Mouse (Mus musculus) intestine, embryonic 14.5 days (tissue): ENCODE results near the gene Ndc1. TPM values are rescaled to one million over a fixed set of nuclear protein-coding genes. Genes with fewer than 3 reads are reported as not detected.
A peak's percentile ranks its signal among the peaks of the same experiment; 100 is the strongest.

Experiments
- ATAC-seq: fragments of 200-750 bp; cut with Nextera tagmentation; replicated peaks from 2 replicates; pipeline ENCODE4 v1.8.0; 2017; ENCODE audit warnings: low read depth, moderate number of reproducible peaks, moderate TSS enrichment, moderate library complexity; ENCODE audit not compliant: low FRiP score, low TSS enrichment
- DNase-seq: peaks from one replicate; pipeline ENCODE4 v3.0.0-alpha.2; 2018; ENCODE audit warnings: low spot score
- H3K27ac ChIP-seq: fragments of 300-500 bp; sonication (generic); 2 replicates; pipeline ENCODE4 v1.5.1; 2014; ENCODE audit warnings: low read depth, mild to moderate bottlenecking, control low read depth
- H3K27me3 ChIP-seq: fragments of 300-500 bp; sonication (generic); replicated peaks from 2 replicates; pipeline ENCODE4 v1.6.1; 2014; ENCODE audit warnings: low read length, control low read depth; ENCODE audit not compliant: control insufficient read depth, insufficient read depth
- H3K36me3 ChIP-seq: fragments of 300-500 bp; sonication (generic); 2 replicates; pipeline ENCODE4 v1.6.1; 2014; ENCODE audit warnings: low read length, control low read depth; ENCODE audit not compliant: control insufficient read depth, insufficient read depth
- H3K4me1 ChIP-seq: fragments of 300-500 bp; sonication (generic); replicated peaks from 2 replicates; pipeline ENCODE4 v1.6.1; 2014; ENCODE audit warnings: low read length, control low read depth, mixed read lengths; ENCODE audit not compliant: control insufficient read depth, insufficient read depth
- H3K4me2 ChIP-seq: fragments of 300-500 bp; sonication (generic); 2 replicates; pipeline ENCODE4 v1.6.1; 2014; ENCODE audit warnings: low read length
- H3K4me3 ChIP-seq: fragments of 300-500 bp; sonication (generic); 2 replicates; pipeline ENCODE4 v1.5.1; 2014; ENCODE audit warnings: low read depth, low read length, control low read depth, mixed read lengths
- H3K9ac ChIP-seq: fragments of 300-500 bp; sonication (generic); 2 replicates; pipeline ENCODE4 v1.6.1; 2014; ENCODE audit warnings: mild to moderate bottlenecking, low read length
- H3K9me3 ChIP-seq: fragments of 300-500 bp; sonication (generic); 2 replicates; pipeline ENCODE4 v1.6.1; 2016; ENCODE audit warnings: low read length, control low read depth; ENCODE audit not compliant: control insufficient read depth
- WGBS: fragments of 180-500 bp; shearing (Covaris S2); extraction: QIAGEN DNeasy Blood & Tissue Kit; methylation state at CpG from one replicate; pipeline ENCODE4 v1.1.7; 2014; 5-methylcytosine and 5-hydroxymethylcytosine counted together
- microRNA-seq: library from miRNA; unstranded; fragments of <30 nt; microRNA quantifications from one replicate; pipeline ENCODE4, GENCODE M21; 2016
- polyA plus RNA-seq: library from polyadenylated mRNA; unstranded; fragments of >200 nt; fragmentation: Nextera tagmentation; extraction: Ambion mirVana; gene quantifications from 2 replicates; pipeline ENCODE4 v1.2.1, GENCODE M21; 2014

Gene Ndc1
- polyA plus RNA-seq, 1 experiment from 2014 or later, result 41.2 TPM

GRCm38 (mm10) chr4:107453141-107453984 lies 85.8 kb downstream of the Ndc1 start:
- peak; percentile 96 for DNase-seq
- H3K4me1 ChIP-seq, result no peaks in the 10 kb centered on the region
- no peak overlapping the region for H3K27ac ChIP-seq
- H3K4me2 ChIP-seq, result no peak overlapping the region
- no peaks in the 10 kb centered on the region for H3K27me3 ChIP-seq
- no peak overlapping the region for H3K4me3 ChIP-seq
- H3K9me3 ChIP-seq, result no peaks in the 10 kb centered on the region
- ATAC-seq, result peak; percentile 26; the same call in 1 of the 2 replicates
- WGBS, result 67% methylated on average over 16 of the region's 16 CpGs
- H3K36me3 ChIP-seq, result no peaks in the 10 kb centered on the region
- no peak overlapping the region for H3K9ac ChIP-seq

- 55% methylated on average over 12 of the region's 12 CpGs for WGBS
- ATAC-seq (no peak), DNase-seq (no peak)
- Histone ChIP-seq H3K36me3 (no peaks in the 10 kb centered on the region), H3K4me2 (no peak overlapping the region), H3K9me3 (no peaks in the 10 kb centered on the region), H3K9ac (no peak overlapping the region), H3K4me3 (no peak overlapping the region), H3K4me1 (no peaks in the 10 kb centered on the region), H3K27me3 (no peaks in the 10 kb centered on the region), H3K27ac (no peak overlapping the region)
These were observed 90.0 kb downstream of the Ndc1 start for GRCm38 (mm10) chr4:107457602-107458001.

DNA sequence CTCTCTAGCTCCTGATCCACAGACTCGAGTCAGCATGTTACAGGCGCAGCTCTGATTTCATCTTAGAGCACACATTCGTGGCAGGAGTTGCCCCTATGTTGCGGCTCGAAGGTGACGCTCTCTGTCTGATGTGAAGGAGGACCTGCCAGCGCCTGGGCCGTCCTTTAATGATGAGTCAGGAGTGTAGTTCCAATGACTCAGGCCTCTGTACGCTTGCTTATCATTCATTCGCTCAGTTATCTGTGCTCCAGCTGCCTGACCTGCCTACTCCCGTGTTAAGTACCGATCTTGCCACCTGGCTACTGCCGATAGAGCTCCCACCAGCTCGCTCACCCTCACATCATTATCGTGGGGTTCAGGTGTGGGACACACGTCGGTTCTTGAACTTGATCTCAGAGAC lies 91.3 kb downstream of the Ndc1 start:
- no peak for ATAC-seq
- H3K27ac ChIP-seq, result no peak overlapping the region
- no peak for DNase-seq
- H3K4me1 ChIP-seq, result no peaks in the 10 kb centered on the region
- H3K4me2 ChIP-seq, result no peak overlapping the region
- H3K9me3 ChIP-seq, result no peaks in the 10 kb centered on the region
- 80% methylated on average over 17 of the region's 17 CpGs for WGBS
- no peak overlapping the region for H3K4me3 ChIP-seq
- no peaks in the 10 kb centered on the region for H3K27me3 ChIP-seq
- H3K36me3 ChIP-seq, result no peaks in the 10 kb centered on the region
- H3K9ac ChIP-seq, result no peak overlapping the region

- Histone ChIP-seq H3K9me3 (no peaks in the 10 kb centered on the region), H3K4me1 (no peaks in the 10 kb centered on the region), H3K27ac (no peak overlapping the region), H3K27me3 (no peaks in the 10 kb centered on the region), H3K4me3 (no peak overlapping the region), H3K9ac (no peak overlapping the region), H3K36me3 (no peaks in the 10 kb centered on the region), H3K4me2 (no peak overlapping the region)
- no peak for DNase-seq
- 89% methylated on average over 2 of the region's 2 CpGs for WGBS
- no peak for ATAC-seq
These were observed 91.9 kb downstream of the Ndc1 start for GRCm38 (mm10) chr4:107459461-107459860.

DNA sequence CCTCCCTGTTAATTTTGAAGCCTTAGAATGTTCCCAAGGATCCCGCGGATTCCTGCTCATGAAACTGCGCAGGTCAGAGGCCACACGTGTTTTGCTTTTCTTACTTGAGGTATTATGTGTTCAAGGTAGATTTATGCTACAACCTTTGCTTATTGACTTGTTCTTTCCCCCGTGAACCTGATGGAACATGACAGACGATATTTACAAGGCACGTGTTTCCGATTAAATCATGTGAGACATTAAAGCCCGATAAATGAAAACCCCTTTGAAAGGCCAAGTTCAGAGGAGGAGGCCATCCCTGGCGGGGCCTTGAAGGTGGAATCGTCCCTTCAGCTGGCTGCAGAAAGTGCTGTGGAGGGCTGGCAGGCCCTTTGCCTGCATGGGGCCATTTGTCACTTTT lies 92.9 kb downstream of the Ndc1 start:
- Histone ChIP-seq H3K9ac (no peak overlapping the region), H3K27me3 (no peaks in the 10 kb centered on the region), H3K36me3 (no peaks in the 10 kb centered on the region), H3K4me3 (no peak overlapping the region), H3K4me2 (no peak overlapping the region), H3K9me3 (no peaks in the 10 kb centered on the region), H3K4me1 (no peaks in the 10 kb centered on the region), H3K27ac (no peak overlapping the region)
- WGBS, result 73% methylated on average over 11 of the region's 11 CpGs
- DNase-seq, result no peak
- no peak for ATAC-seq

Small RNA genes lying within 50 kb of the gene (microRNA-seq; reads per million reads assigned to microRNA genes)
- not detected for gene Gm24804

Other genes starting within 250 kb of the Ndc1 start
- 346 and 367 TPM in 2 replicates for gene Tmem59, start 189.4 kb upstream of the Ndc1 start, polyA plus RNA-seq
- 18.0 and 18.9 TPM in 2 replicates for gene Tceanc2, start 188.7 kb upstream of the Ndc1 start, polyA plus RNA-seq
- gene Ldlrad1, start 158.6 kb upstream of the Ndc1 start, polyA plus RNA-seq, result not detected in 2 replicates
- gene Lrrc42, start 114.3 kb upstream of the Ndc1 start, polyA plus RNA-seq, result 62.7 and 65.8 TPM in 2 replicates
- 31.1 and 39.1 TPM in 2 replicates for gene Hspb11, start 114.2 kb upstream of the Ndc1 start, polyA plus RNA-seq
- 0.14 and 0.20 TPM in 2 replicates for gene Dio1, start 60.6 kb upstream of the Ndc1 start, polyA plus RNA-seq
- 54.3 and 60.2 TPM in 2 replicates for gene Yipf1, start 53.4 kb upstream of the Ndc1 start, polyA plus RNA-seq
- gene Glis1, start 66.8 kb downstream of the Ndc1 start, polyA plus RNA-seq, result 0.43 and 1.4 TPM in 2 replicates